Mouse (Mus musculus) thymus, postnatal 14 days (tissue): ENCODE measurements around the gene Tas2r119.
"Not testable (repeated sequence)": the region's sequence is repeated elsewhere in the genome, so short reads cannot be mapped to it uniquely, and the experiment has no call there.

Experiments used
- DNase-seq: peaks from one replicate; pipeline ENCODE4 v3.0.0; 2021

Gene Tas2r119

DNA sequence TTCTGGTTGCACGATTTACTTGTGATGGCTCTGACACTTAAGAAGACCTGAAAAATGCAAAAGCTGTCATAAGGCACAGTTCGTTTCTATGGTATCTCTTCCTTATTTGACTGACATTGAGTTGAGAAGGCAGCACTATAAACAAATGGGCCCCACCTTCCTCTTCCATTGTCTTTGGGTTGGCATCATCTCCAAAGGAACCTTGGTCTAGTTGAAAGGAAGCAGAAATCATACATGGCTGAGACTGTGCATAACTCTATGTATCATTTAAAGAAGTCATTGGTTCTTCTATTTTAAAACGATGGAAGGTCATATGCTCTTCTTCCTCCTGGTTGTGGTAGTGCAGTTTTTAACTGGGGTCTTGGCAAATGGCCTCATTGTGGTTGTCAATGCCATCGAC, at the start of gene Tas2r119:
Gene Tas2r119 (plus strand): TSS at position 301 of the 400 bp plus-strand sequence.
- no peak for DNase-seq

DNA sequence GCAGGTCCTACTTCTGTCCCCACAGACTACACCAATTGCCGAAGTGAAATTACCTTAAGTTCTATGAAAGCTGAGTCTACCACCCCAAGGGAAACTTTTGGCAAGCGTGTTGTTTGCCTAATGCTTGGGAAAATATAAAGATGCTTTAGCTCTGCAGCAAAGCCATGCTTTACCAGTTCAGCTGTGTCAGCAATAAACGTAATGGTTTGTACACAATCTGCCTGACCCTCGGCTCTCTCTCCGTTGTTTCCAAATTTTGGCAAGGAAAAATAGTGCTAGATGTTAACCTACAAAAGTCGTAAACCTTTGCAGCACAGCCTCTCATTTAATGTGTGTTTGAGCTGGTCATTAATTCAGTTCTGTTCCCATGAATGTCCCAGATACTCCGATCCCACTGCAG, 44.8 kb upstream of the Tas2r119 start:
- DNase-seq: no peak

DNA sequence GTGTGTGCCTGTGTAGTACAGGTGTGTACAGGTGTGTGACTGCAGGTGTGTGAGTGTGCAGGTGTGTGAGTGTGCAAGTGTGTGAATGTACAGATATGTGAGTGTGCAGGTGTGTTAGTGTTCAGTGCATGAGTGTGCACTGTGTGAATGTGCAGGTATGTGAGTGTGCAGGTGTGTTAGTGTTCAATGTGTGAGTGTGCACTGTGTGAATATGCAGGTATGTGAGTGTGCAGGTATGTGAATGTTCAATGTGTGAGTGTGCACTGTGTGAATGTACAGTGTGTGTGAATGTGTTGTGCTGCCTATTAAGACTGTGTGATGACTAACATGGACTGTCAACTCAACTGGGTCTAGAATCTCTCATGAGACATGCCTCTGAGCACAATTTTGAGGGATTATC, 35.4 kb upstream of the Tas2r119 start:
- no peak for DNase-seq

- no peak for DNase-seq
Measured at GRCm38 (mm10) chr15:32144269-32144668, 32.8 kb upstream of the Tas2r119 start.

GRCm38 (mm10) chr15:32153404-32153803, 23.7 kb upstream of the Tas2r119 start:
- DNase-seq: no peak

GRCm38 (mm10) chr15:32153857-32154449, 23.1 kb upstream of the Tas2r119 start:
- DNase-seq: no peak

- DNase-seq: no peak
Measured at GRCm38 (mm10) chr15:32156126-32156525, 21.0 kb upstream of the Tas2r119 start.

DNA sequence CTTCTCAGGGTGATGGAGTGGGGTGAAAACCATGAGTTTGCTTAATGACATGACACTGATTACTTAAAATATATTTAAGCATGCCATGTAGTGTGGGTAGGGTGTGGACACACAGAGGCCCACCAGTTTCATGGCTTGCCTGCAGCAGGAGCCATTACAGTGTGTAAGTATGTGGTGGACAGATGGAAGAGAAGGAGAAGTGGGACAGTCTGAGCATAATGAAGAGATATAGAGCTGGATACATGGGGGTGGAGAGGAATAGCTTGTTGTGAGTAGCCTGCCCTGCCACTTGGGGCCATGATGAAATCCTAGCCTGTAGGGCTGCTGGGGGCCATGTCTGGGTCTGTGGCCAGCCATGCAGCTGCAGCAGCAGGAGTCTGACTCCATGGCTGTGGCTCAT, 16.8 kb upstream of the Tas2r119 start:
- no peak for DNase-seq

DNA sequence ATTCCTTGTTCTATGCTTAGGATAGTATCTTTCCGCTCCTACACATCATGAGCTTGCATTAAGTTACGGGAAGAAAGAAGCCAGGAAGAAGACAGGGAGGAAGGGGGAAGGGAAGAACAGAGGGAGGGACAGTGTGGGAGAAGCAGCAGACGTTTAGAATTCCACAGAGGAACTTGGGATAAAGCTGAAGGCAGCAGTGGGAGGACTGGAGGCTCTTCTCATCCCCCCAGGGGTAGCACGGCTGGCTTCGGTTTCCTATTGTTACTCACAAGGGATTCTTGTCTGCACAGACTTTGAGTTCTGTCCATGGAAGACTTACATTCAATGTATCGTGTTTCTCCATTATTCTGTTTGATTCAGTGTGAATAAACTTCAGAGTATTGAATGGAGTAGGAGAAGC, 5.3 kb upstream of the Tas2r119 start:
- no peak for DNase-seq

GRCm38 (mm10) chr15:32172175-32172987, 4.7 kb upstream of the Tas2r119 start:
- no peak for DNase-seq

DNA sequence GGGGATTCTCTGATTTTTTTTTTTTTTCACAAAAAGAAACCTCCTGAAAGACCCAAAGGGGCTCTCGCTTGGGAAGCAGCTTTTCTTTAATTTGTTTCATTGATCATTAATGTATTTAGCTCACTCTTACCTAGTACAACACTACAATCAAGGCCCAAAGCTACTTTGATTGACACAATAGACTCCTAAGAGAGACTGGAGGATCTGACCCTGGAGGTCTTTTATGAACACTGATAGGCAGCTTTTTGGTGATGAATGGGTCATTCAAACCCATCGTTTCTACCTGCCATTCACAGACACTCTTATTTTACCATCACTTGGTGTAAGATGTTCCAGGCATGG, 4.1 kb upstream of the Tas2r119 start:
- DNase-seq: no peak

GRCm38 (mm10) chr15:32180010-32180725, 3.1 kb downstream of the Tas2r119 start:
- no peak for DNase-seq

GRCm38 (mm10) chr15:32182026-32182425, 4.9 kb downstream of the Tas2r119 start:
- DNase-seq: no peak

GRCm38 (mm10) chr15:32184964-32185363, 7.9 kb downstream of the Tas2r119 start:
- no peak for DNase-seq

GRCm38 (mm10) chr15:32189879-32190278, 12.8 kb downstream of the Tas2r119 start:
- no peak for DNase-seq

- DNase-seq: no peak
Measured at GRCm38 (mm10) chr15:32190436-32190835, 13.3 kb downstream of the Tas2r119 start.

DNA sequence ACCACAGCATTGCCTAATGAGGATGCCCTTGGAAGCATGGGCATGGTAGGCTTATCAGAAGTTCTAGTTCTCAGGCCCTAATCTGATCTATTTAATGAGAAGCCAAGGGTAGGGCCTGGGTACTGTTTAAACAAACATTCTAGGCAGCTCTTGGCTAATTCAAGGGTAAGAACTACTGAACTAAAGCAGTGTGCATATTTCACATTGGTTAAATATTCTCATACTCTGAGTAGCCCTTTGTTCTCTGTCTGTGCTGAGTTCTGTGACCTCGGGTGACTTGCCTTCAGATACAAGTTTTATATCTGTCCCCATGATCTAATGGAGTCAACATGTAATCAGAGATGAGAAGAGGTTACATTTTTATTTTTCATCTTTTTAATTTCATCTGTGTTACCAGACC, 15.9 kb downstream of the Tas2r119 start:
- no peak for DNase-seq

GRCm38 (mm10) chr15:32198076-32198475, 21.0 kb downstream of the Tas2r119 start:
- no peak for DNase-seq

- DNase-seq: no peak
Measured at GRCm38 (mm10) chr15:32198561-32198960, 21.5 kb downstream of the Tas2r119 start.

DNA sequence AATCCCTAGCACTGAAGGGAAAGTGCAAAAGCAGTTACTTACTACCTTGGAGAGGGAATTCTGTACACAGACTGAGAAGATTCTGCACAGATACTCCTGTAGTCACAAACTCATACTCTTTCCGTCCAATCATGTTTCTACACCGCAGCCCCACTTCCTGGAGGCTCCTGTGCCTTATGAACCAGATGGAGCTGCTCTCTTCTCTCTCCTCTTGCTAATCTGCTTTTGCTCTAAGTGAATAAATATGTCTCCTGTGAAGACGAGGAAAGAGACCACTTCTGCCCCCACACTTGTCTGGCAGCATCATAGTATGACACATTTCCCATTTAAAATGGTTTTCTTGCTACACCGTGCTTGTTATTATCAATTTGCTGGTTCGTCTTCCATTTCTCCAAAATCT, 26.2 kb downstream of the Tas2r119 start:
- no peak for DNase-seq

GRCm38 (mm10) chr15:32204908-32205307, 27.8 kb downstream of the Tas2r119 start:
- DNase-seq: no peak

DNA sequence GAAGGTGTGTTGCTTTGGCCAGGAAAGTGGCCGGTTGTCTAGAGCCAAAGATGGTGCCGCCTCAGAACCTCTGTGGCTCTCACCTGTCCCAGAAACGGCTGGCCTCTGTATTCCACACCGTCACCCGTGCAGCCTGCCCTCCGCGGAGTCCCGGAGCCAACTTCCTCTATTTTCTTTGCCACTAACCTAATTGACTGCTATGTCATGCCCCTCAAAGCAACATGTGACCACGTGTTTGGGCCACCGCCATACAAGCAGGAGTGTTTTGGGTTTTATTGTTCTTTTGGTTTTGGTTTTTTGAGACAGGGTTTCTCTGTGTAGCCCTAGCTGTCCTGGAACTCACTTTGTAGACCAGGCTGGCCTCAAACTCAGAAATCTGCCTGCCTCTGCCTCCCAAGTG, 37.6 kb downstream of the Tas2r119 start:
- not testable (repeated sequence) for DNase-seq

DNA sequence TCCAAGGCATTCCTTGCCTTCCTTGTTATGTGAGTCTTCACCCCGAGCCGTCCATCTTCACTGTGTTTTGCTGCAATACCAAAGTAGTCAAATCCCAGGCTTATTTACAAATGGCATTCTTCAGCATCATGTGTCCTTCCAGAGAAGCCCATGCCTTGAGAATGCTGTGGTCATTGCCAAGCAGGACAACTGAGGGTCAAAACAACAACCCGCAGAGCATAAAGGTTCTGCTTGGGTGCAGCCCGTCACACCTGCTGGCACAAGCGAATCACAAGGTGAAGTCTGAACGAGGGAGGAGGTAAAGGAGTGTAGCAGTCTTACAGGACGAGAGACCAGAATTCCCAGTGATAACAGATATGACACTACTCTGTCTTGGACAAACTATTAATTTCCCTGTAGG, 45.9 kb downstream of the Tas2r119 start:
- no peak for DNase-seq

DNA sequence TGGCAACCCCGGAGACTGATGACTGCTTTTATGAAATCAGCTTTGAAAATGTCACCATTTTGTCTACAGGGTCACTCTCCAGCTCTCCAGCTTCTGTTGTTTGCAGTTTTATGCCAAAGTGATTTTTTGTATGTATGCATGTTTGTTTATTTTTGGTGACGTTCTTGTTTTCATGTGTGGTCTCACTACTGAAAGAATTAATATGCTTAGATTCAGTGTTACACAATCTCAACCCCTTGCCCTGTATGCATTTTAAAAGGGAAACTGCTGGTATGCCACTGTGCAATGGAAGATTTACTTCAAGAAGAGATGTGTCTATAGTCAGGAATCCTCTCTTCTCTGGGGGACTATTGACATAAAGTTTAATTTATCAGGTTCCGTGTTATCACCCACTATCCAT, 48.3 kb downstream of the Tas2r119 start:
- no peak for DNase-seq
